Mouse (Mus musculus): Measurements from ENCODE around the gene Zfp27.

Gene Zfp27

DNA sequence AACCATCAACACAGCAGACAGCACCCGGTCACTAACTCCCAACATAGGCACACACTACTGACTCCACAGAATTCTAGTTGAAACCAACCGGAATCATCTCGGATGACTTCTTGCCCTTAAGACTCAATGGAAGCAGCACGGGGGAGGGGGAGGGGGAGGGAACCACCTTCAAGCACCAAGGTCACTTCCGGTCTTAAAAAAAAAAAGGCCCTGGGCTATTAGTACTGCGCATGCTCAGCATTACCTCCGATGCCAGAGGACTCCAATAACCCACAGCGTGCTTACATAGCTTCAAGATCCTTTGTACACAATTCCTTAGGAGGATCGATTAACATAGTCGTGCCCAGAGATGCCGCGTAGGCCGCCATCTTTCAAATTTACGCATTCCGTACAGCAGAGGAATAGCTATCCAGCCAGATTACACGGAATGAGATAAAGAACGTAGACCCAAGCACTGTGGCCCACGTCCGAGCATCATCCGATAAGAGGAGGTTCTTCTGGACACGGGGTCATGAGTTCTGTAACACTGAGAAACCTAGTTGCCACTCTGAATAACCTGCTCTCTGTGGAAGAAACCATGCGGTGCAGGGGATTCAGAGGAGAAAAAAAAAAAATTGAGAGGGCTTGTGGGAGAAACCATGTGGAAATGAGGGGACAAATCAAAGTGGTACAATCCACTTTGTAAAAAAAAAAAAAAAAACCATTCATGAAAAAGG, at the start of gene Zfp27:
Gene Zfp27 (minus strand): TSS at position 607 of the 716 bp plus-strand sequence.
- DNase-seq (ENCODE audit: low read depth in 1 of 2, low spot score in 2 of 2) = peak in 1 of 2 experiments; percentile 22

DNA sequence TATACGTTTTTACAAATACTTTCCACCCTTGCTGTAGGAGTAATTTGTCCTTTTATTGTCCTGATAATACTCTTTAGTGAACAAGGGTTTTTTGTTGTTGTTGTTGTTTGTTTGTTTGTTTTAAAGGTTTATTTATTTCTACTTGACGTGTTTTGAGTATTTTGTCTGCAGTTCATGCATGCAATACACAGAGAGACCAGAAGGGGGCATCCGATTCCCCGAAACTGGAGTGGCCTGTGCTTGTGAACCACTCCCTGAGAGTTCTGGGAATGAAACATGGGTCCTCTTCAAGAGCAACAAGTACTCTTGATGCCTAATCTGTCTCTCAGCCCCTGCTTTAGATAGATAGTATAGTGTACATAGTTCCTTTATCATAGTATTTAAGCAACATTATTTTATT, 48.4 kb upstream of the Zfp27 start:
- DNase-seq (ENCODE audit: low read depth in 1 of 2, low spot score in 2 of 2) = no peak

DNA sequence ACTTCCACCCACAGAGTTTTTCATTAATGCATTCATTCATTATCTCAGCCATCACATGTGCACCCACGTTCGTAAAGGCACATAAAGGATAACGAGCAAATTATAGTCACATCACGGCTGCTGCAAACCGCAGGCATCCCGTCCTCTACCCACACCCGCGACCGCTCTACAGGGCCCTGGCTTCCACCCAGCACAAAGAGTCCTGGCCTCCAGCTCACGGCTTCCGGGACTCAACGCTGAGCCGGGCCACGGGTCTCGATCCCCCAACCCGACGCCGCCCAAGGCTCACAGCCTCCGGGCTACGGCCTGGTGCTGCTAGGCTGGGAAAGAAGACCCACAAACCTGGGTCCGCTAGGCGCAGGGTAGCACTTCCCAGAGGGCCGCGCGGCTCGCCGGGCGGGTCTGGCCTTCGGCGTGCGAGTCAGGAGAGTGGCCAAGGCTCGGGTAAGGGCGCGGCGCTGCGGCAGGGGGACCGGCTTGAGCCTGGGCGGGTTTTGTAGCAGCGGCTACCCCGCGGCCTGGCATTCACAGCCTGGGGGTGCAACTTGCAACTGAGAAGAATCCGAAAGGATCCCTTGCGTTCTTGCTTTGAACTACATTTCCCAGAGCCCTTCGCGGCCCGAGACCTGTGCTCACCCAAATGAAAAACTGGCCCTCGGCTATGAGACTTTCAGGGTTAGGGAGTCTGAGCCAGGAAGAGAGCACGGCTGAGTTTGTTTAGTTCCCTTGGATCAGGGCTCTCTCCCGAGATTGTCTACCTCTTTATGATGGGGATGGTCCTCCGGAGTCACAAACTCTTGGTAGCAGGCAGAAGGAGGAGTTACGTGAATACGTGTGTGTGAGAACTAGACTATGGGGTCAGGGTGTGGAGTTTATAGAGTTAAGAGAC, 47.4 kb upstream of the Zfp27 start, which contains the start of gene Zfp74:
Gene Zfp74 (minus strand): TSS at position 577 of the 889 bp plus-strand sequence.
- peak; percentile 20 to 45 for DNase-seq (ENCODE audit: low read depth in 1 of 2, low spot score in 2 of 2)

GRCm38 (mm10) chr7:29953086-29953485, 46.7 kb upstream of the Zfp27 start:
- DNase-seq (ENCODE audit: low read depth in 1 of 2, low spot score in 2 of 2) = no peak

- no peak for DNase-seq (ENCODE audit: low read depth in 1 of 2, low spot score in 2 of 2)
Observed at GRCm38 (mm10) chr7:29944201-29944600, 37.8 kb upstream of the Zfp27 start.

GRCm38 (mm10) chr7:29943720-29944119, 37.3 kb upstream of the Zfp27 start:
- DNase-seq (ENCODE audit: low read depth in 1 of 2, low spot score in 2 of 2) = no peak

GRCm38 (mm10) chr7:29942740-29943139, 36.4 kb upstream of the Zfp27 start:
- DNase-seq (ENCODE audit: low read depth in 1 of 2, low spot score in 2 of 2) = no peak

GRCm38 (mm10) chr7:29941027-29941426, 34.7 kb upstream of the Zfp27 start:
- DNase-seq (ENCODE audit: low read depth in 1 of 2, low spot score in 2 of 2) = no peak

GRCm38 (mm10) chr7:29938856-29939255, 32.5 kb upstream of the Zfp27 start:
- no peak for DNase-seq (ENCODE audit: low read depth in 1 of 2, low spot score in 2 of 2)

DNA sequence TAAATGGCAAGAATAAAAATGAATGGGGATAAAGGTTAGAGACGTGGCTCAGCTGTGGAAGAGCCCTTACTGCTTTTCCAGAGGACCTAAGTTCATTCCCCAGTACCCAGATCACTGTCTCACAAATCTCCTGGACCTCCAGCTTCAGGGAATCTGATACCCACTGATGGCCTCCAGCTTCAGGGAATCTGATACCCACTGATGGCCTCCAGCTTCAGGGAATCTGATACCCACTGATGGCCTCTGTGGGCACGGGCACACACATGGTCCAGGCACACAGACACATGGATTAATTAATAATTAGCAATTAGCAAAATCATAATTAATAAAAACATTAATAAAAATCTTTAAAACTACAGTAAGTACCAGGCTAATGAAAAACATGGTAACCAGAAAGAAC, 16.4 kb upstream of the Zfp27 start:
- DNase-seq (ENCODE audit: low read depth in 1 of 2, low spot score in 2 of 2) = no peak

DNA sequence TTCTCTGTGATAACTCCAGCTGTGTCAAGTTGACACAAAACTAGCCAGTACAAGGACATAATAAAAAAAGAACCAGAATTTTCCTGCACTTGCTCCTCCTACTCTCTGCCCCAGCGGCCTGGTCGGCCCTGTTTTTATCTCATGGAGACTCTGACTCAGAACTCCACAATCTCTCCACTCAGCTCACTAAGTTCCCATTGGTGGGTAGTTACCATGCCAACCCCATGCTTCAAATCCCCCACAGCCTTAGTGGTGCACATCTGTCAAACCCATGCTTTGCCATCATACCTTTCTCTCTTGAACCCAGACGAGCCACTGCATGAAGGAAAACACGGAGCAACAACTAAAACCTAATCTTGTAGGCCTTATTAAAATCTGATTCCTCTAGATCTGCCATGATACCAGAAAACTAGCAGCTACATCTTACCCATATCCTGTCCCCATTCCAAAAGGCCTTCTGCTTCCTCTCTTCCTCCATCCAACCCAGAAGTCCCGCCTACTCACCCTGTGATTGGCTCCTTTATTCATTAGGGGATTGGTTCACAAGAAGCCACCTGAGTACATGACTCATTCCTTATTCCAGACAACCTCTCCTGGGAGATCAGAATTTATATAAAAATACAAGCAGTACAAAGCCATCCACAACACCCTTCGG, 15.2 kb upstream of the Zfp27 start:
- DNase-seq (ENCODE audit: low read depth in 1 of 2, low spot score in 2 of 2) = no peak

DNA sequence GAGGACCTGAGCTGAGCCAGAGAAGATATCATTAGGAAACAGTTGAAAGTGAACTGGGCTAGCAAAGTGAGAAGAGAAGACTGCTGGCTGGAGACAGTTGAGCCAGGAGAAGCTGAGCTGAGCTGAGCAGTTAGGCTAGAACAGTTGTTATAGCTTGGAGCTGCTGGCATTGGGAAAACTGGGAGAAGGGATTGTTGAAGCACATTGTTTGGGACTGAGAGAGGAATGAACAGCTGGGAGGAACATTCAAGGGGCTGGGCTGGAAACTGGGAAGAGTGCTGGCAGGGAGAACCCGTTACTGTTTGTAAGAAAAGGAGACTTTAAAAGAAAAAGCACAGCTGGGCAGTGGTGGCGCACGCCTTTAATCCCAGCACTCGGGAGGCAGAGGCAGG, 11.7 kb upstream of the Zfp27 start:
- DNase-seq (ENCODE audit: low read depth in 1 of 2, low spot score in 2 of 2) = no peak

- no peak for DNase-seq (ENCODE audit: low read depth in 1 of 2, low spot score in 2 of 2)
Observed at GRCm38 (mm10) chr7:29917371-29918061, 11.1 kb upstream of the Zfp27 start.

GRCm38 (mm10) chr7:29912172-29912571, 5.8 kb upstream of the Zfp27 start:
- DNase-seq (ENCODE audit: low read depth in 1 of 2, low spot score in 2 of 2) = no peak

GRCm38 (mm10) chr7:29910252-29910651, 3.9 kb upstream of the Zfp27 start:
- DNase-seq (ENCODE audit: low read depth in 1 of 2, low spot score in 2 of 2) = no peak

DNA sequence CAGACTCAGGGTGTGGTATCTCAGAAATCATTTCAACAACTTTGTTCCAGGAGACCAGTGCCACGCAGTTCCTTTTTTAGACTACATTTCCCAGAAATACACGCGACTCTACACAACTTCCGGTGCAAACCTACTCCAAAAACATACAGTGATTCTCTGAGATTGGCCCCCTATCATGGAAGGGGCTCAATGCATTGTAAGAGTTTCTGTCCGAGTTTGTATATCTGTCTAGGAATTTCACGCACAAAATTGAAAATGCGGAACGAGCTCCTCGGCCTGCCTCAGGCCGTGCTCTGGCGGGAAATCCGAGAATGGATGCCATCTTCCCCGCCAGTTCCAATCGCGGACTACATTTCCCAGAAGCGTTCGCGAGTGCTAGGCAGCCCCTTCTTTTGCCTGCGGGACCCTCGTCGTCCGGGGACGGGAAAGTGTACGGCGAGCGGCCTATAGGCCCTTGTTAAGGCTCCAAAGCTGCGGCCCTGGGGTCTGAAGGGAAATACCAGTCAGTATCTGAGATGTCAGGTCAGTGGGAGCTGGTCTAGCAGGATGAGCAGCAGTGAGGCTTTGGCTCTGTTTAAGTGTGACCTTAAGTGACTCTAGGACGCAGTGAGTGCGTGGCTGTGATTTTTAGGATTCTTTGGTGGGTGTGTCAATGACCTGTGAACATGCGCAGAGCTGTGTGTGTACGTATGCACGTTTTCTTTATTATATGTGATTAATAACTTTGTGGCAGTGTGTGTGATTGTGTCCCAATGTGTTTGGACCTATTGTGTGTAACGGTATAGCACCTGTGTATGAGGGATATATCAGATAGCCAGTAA, 2.0 kb upstream of the Zfp27 start, which contains the start of gene Zfp383:
Gene Zfp383 (plus strand): TSS at position 94 of the 821 bp plus-strand sequence.
- peak; percentile 40 to 65 for DNase-seq (ENCODE audit: low read depth in 1 of 2, low spot score in 2 of 2)

GRCm38 (mm10) chr7:29907206-29907605, 834 bp upstream of the Zfp27 start:
- DNase-seq (ENCODE audit: low read depth in 1 of 2, low spot score in 2 of 2) = no peak

GRCm38 (mm10) chr7:29906682-29907058, 298 bp upstream of the Zfp27 start:
- no peak for DNase-seq (ENCODE audit: low read depth in 1 of 2, low spot score in 2 of 2)

- DNase-seq (ENCODE audit: low read depth in 1 of 2, low spot score in 2 of 2) = no peak
Observed at GRCm38 (mm10) chr7:29904101-29904500, 2.3 kb downstream of the Zfp27 start.

DNA sequence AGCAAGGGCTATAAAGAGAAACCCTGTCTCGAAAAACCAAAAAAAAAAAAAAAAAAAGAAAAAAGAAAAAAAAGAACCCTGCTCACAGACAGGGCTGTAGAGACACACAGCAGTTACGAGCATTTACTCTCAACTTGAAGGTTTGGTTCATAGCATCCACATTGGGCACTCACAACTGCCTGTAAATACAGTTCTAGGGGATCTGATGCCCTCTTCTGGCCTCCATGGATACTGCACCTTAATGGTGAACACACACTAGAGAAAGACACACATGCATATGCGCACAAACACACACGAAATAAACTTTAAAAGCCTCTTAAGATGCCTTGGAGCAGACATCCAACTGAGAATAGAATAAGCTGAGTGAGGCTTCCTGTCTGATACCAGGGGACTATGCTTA, 8.0 kb downstream of the Zfp27 start:
- DNase-seq (ENCODE audit: low read depth in 1 of 2, low spot score in 2 of 2) = no peak
